Mouse (Mus musculus): ENCODE data around the gene Kcnk2.

GRCm38 (mm10) chr1:189426252-189426651 lies 24.2 kb upstream of the Kcnk2 start:
- TF ChIP-seq CTCF (IDR thresholded peaks at IDR 0.05; ENCODE audit: low read depth) (no peak), EP300 (IDR thresholded peaks at IDR 0.05; ENCODE audit: low read depth) (no peak)

Measured in liver, postnatal 0 days (tissue).